Mouse (Mus musculus) hindbrain, embryonic 16.5 days (tissue): ENCODE measurements around the gene Epo. TPM values are rescaled to one million over a fixed set of nuclear protein-coding genes. Genes with fewer than 3 reads are reported as not detected.

ENCODE experiments used
- ATAC-seq: fragments of 200-750 bp; cut with Nextera tagmentation; 2 replicates; pipeline ENCODE4 v1.8.0; 2017; ENCODE audit warnings: moderate TSS enrichment, moderate library complexity
- H3K27ac ChIP-seq: fragments of 300-500 bp; sonication (generic); 2 replicates; pipeline ENCODE4 v1.5.1; 2014; ENCODE audit warnings: low read depth, mild to moderate bottlenecking, control low read depth, low read length, moderate library complexity
- H3K27me3 ChIP-seq: fragments of 300-500 bp; sonication (generic); replicated peaks from 2 replicates; pipeline ENCODE4 v1.6.1; 2014; ENCODE audit warnings: low read length; ENCODE audit not compliant: control insufficient read depth, insufficient read depth
- H3K36me3 ChIP-seq: fragments of 300-500 bp; sonication (generic); 2 replicates; pipeline ENCODE4 v1.6.1; 2014; ENCODE audit warnings: mild to moderate bottlenecking, low read length, moderate library complexity, mixed read lengths; ENCODE audit not compliant: control insufficient read depth, insufficient read depth
- H3K4me1 ChIP-seq: fragments of 300-500 bp; sonication (generic); 2 replicates; pipeline ENCODE4 v1.6.1; 2014; ENCODE audit warnings: low read depth, low read length; ENCODE audit not compliant: control insufficient read depth, insufficient read depth
- H3K4me2 ChIP-seq: fragments of 300-500 bp; sonication (generic); 2 replicates; pipeline ENCODE4 v1.6.1; 2014; ENCODE audit warnings: mild to moderate bottlenecking, low read length, control low read depth, moderate library complexity
- H3K4me3 ChIP-seq: fragments of 300-500 bp; sonication (generic); 2 replicates; pipeline ENCODE4 v1.5.1; 2014; ENCODE audit warnings: mild to moderate bottlenecking, low read length, control low read depth, moderate library complexity
- H3K9ac ChIP-seq: fragments of 300-500 bp; sonication (generic); 2 replicates; pipeline ENCODE4 v1.6.1; 2014; ENCODE audit warnings: low read depth, mild to moderate bottlenecking, control low read depth, low read length, moderate library complexity
- H3K9me3 ChIP-seq: fragments of 300-500 bp; sonication (generic); 2 replicates; pipeline ENCODE4 v1.6.1; 2014; ENCODE audit warnings: mild to moderate bottlenecking, low read length, moderate library complexity; ENCODE audit not compliant: control insufficient read depth
- WGBS: fragments of 180-500 bp; shearing (Covaris S2); extraction: QIAGEN DNeasy Blood & Tissue Kit; methylation state at CpG from one replicate; pipeline ENCODE4 v1.1.7; 2014; 5-methylcytosine and 5-hydroxymethylcytosine counted together
- polyA plus RNA-seq: library from polyadenylated mRNA; unstranded; fragments of >200 nt; fragmentation: Nextera tagmentation; extraction: Ambion mirVana; gene quantifications from 2 replicates; pipeline ENCODE4 v1.2.1, GENCODE M21; 2015

The Epo gene
- polyA plus RNA-seq, 1 experiment from 2014 or later: not detected

DNA sequence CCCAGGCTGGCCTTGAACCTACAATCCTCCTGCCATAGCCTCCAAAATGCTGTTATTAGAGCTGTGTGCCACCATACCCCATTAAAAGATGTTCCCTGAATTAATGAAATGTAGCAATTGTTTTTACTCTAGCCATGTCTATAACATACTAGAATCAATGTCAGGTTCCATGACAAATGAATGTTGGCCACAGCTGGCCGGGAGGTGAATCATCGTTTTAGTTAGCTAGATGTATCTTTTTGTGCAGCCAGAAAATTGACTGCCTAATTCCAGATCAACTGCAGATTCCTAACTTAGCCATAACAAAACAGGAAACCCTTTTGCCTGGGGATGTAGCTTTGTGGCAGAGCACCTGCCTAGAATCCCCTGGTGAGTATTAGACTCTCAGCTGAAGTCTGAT lies 16.8 kb upstream of the Epo start:
- Histone ChIP-seq H3K4me2 (no peak overlapping the region), H3K9ac (no peak overlapping the region), H3K36me3 (no peaks in the 10 kb centered on the region), H3K9me3 (no peaks in the 10 kb centered on the region), H3K27ac (no peak overlapping the region), H3K4me3 (no peak overlapping the region), H3K4me1 (peaks cover 11% of the 10 kb centered on the region), H3K27me3 (no peaks in the 10 kb centered on the region)
- no peak for ATAC-seq
- 85% methylated on average over 2 of the region's 2 CpGs for WGBS

GRCm38 (mm10) chr5:137545596-137545995 lies 12.6 kb upstream of the Epo start:
- Histone ChIP-seq H3K4me2 (no peak overlapping the region), H3K27me3 (no peaks in the 10 kb centered on the region), H3K27ac (no peak overlapping the region), H3K4me1 (no peaks in the 10 kb centered on the region), H3K9me3 (no peaks in the 10 kb centered on the region), H3K4me3 (no peak overlapping the region), H3K36me3 (no peaks in the 10 kb centered on the region), H3K9ac (no peak overlapping the region)
- no peak for ATAC-seq
- WGBS: 77% methylated on average over 4 of the region's 4 CpGs

DNA sequence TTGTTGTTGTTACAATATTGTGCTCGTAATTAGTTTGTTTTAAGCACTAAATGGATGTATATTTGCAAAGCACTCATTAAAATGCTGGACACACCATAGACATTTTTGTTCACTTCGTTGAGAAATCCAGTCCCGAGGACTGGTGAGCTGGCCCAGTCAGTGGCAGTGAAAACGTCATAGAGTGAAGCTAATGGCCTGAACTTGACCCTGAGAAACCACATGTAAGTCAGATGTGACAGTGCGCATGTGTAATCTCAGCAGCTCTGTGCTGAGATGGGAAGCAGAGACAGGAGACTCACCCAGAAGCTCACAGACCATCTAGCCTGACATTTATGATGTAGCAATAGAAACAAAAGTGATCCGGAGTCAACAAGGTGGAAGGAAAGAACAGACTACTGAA lies 11.9 kb upstream of the Epo start:
- Histone ChIP-seq H3K4me2 (no peak overlapping the region), H3K9ac (no peak overlapping the region), H3K4me1 (no peaks in the 10 kb centered on the region), H3K4me3 (no peak overlapping the region), H3K36me3 (no peaks in the 10 kb centered on the region), H3K27me3 (no peaks in the 10 kb centered on the region), H3K9me3 (no peaks in the 10 kb centered on the region), H3K27ac (no peak overlapping the region)
- WGBS: 62% methylated on average over 6 of the region's 6 CpGs
- no peak for ATAC-seq

- 62% methylated on average over 5 of the region's 5 CpGs for WGBS
- Histone ChIP-seq H3K4me3 (no peak overlapping the region), H3K27ac (no peak overlapping the region), H3K4me1 (peaks cover 7% of the 10 kb centered on the region), H3K36me3 (no peaks in the 10 kb centered on the region), H3K27me3 (no peaks in the 10 kb centered on the region), H3K4me2 (no peak overlapping the region), H3K9ac (no peak overlapping the region), H3K9me3 (no peaks in the 10 kb centered on the region)
- peak; percentile 45; the same call in 1 of the 2 replicates for ATAC-seq
These were observed 8.9 kb upstream of the Epo start for GRCm38 (mm10) chr5:137541768-137542540.

DNA sequence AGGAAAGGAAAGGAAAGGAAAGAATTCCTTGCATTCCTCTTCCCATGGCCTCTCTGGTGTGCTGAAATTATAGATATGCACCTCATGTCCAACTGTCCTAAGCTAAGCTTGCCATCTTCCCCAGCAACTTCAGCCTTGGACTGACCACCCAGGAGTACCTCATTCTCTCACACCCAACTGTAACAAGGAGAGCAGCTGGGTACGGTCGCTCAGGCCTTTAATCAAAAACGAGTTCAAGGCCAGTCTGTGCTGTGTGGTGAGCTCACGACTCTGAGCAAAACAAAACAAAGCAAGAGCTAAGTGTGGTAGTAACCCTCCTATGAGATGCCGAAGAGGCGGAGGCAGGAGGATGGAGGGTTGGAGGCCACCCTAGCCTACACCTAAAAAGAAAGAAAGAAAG lies 7.9 kb upstream of the Epo start:
- Histone ChIP-seq H3K4me1 (peaks cover 7% of the 10 kb centered on the region), H3K4me2 (no peak overlapping the region), H3K9me3 (no peaks in the 10 kb centered on the region), H3K36me3 (no peaks in the 10 kb centered on the region), H3K9ac (no peak overlapping the region), H3K27ac (no peak overlapping the region), H3K27me3 (no peaks in the 10 kb centered on the region), H3K4me3 (no peak overlapping the region)
- no peak for ATAC-seq
- 77% methylated on average over 6 of the region's 6 CpGs for WGBS

DNA sequence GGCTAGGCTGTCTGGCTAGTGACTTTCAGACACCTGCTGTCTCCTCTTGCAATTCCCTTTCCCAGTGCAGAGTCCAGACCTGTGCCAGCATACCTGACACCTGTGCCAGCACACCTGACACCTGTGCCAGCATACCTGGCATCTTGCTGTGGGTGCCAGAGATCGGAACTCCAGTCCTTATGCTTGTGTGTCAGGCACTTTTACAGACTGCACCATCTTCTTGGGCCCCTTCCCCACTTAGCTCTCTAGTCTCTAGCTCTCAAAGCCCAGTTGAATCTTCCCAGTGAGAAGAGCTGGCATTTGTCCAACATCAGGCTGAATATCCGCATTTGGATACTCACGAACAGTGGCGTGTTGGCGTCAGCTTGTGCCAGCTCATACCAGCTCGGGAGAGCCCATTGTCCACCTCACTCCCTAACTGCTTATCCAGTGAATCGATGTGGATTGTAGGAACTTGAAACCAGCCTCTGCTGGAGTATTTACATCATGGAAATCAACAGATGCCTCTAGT lies 6.3 kb upstream of the Epo start:
- Histone ChIP-seq H3K27me3 (no peaks in the 10 kb centered on the region), H3K4me3 (no peak overlapping the region), H3K9me3 (no peaks in the 10 kb centered on the region), H3K9ac (no peak overlapping the region), H3K36me3 (no peaks in the 10 kb centered on the region), H3K27ac (no peak overlapping the region; the same call in 1 of the 2 replicates), H3K4me1 (peaks cover 7% of the 10 kb centered on the region), H3K4me2 (peak overlapping the region; percentile 21; the same call in 1 of the 2 replicates)
- 48% methylated on average over 7 of the region's 7 CpGs for WGBS
- ATAC-seq: peak; percentile 69

GRCm38 (mm10) chr5:137537461-137537860 lies 4.4 kb upstream of the Epo start:
- H3K36me3 ChIP-seq: no peaks in the 10 kb centered on the region
- H3K9ac ChIP-seq: no peak overlapping the region
- H3K27ac ChIP-seq: no peak overlapping the region
- H3K4me2 ChIP-seq: no peak overlapping the region
- no peaks in the 10 kb centered on the region for H3K27me3 ChIP-seq
- 58% methylated on average over 4 of the region's 4 CpGs for WGBS
- H3K9me3 ChIP-seq: no peaks in the 10 kb centered on the region
- peaks cover 10% of the 10 kb centered on the region for H3K4me1 ChIP-seq
- no peak overlapping the region for H3K4me3 ChIP-seq
- no peak for ATAC-seq

DNA sequence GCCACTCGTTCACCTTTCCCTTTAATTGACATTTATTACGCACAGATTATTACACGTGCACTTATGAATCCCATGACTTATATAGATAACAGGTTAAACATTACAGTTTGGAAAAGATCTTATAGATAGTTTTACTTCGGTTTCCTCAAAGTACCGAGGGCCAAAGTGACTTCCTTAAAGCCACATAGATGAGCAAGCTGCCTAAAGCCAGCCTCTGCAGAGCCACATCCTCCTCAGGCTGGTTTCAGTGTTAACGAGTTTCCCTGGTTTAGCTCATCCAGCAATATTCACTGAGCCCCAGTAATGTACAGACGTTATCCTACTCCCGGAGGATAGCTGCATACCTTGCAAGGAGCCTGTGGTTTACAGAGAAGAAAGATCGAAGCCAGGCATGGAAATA lies 2.3 kb upstream of the Epo start:
- Histone ChIP-seq H3K27me3 (no peaks in the 10 kb centered on the region), H3K27ac (no peak overlapping the region), H3K4me2 (no peak overlapping the region), H3K4me1 (peaks cover 12% of the 10 kb centered on the region), H3K9me3 (no peaks in the 10 kb centered on the region), H3K4me3 (no peak overlapping the region), H3K36me3 (no peaks in the 10 kb centered on the region), H3K9ac (no peak overlapping the region)
- 88% methylated on average over 9 of the region's 9 CpGs for WGBS
- ATAC-seq: no peak

DNA sequence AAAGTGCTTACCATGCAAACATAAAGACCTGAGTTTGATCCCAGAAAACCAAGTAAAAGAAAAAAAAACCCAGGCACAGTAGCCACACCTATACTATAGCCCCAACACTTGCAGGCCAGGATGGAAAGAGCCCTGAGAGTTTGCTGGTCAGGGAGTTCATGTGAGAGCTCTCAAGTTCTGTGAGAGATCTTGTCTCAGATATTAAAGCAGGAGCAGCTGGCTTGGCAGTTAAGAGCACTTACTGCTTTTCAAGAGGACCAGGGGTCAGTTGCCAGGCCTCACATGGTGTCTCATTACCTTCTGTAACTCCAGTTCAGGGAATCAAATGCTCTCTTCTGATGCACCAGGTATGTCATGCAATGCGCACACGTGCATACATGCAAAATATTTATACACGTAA lies 1.7 kb upstream of the Epo start:
- Histone ChIP-seq H3K9ac (no peak overlapping the region), H3K36me3 (no peaks in the 10 kb centered on the region), H3K27ac (no peak overlapping the region), H3K4me3 (no peak overlapping the region), H3K4me2 (no peak overlapping the region), H3K27me3 (no peaks in the 10 kb centered on the region), H3K4me1 (peaks cover 18% of the 10 kb centered on the region), H3K9me3 (no peaks in the 10 kb centered on the region)
- ATAC-seq: no peak
- WGBS: 91% methylated on average over 3 of the region's 3 CpGs
